Mouse (Mus musculus) bone marrow, adult 2 months (tissue): ENCODE results near the gene Ifnk.

Experiments used
- CTCF ChIP-seq: fragments of 200-500 bp; IDR thresholded peaks from 2 replicates; pipeline ENCODE4 v1.5.1; 2011; ENCODE audit warnings: low read length, control low read depth; ENCODE audit not compliant: control insufficient read depth, insufficient read depth
- POLR2A ChIP-seq: fragments of 200-500 bp; IDR thresholded peaks from 2 replicates; pipeline ENCODE4 v1.6.1; 2011; ENCODE audit warnings: low read depth, mild to moderate bottlenecking, control low read depth, low read length, borderline replicate concordance; ENCODE audit not compliant: control insufficient read depth

DNA sequence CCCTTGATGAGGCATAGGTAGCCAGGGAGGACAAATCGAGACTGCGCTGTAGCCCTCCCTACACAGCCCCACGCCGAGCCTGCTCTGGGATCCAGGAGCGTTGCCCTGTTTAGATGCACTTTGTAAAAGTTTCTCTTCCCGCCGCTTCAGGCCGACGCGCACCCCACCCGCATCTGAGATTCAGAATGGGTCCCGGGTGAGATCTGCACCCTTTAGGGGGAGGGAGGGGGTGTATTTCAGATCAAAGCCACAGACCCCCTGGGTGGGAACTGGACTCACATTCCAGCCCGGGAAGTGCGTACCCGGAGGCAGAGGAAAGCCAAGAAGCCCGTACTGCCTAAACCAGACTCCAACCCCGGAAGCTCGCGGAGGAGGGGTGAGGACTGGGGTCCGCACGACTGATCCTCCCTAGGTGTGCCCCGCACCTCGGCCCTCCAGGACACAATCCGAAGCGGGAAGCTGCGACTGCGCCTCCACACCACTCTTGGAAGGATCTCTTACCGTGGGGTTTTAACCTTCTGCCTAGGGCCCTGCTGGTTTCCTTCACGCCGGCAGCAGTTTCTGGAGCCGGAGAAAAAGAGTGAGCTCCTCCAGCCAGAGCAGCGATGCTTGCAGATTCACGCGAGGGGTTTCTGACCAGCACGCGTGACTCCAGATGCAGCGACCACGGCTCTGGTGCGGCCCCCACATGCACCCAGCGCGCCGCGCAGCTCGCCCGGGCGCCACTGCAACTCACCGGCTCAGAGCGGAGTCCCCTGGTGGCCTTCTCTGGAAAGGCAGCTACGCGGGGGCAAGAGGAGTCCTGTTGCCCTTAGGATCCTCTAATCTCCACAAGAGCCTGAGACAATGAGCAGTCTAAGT is 5.1 kb downstream of the Ifnk start, which contains the start of gene Mob3b:
- TF ChIP-seq POLR2A (peak; percentile 41; the same call in 1 of the 2 replicates), CTCF (peak; percentile 72)
